Mouse (Mus musculus): Measurements from ENCODE around the gene Gbp9. TPM values are rescaled to one million over a fixed set of nuclear protein-coding genes. Genes with fewer than 3 reads are reported as not detected.
"Not testable (repeated sequence)": the region's sequence is repeated elsewhere in the genome, so short reads cannot be mapped to it uniquely, and the experiment has no call there.

The Gbp9 gene
- polyA plus RNA-seq (2015; fragmentation: Nextera tagmentation; extraction: Ambion mirVana): 1.5 and 1.6 TPM in 2 replicates

DNA sequence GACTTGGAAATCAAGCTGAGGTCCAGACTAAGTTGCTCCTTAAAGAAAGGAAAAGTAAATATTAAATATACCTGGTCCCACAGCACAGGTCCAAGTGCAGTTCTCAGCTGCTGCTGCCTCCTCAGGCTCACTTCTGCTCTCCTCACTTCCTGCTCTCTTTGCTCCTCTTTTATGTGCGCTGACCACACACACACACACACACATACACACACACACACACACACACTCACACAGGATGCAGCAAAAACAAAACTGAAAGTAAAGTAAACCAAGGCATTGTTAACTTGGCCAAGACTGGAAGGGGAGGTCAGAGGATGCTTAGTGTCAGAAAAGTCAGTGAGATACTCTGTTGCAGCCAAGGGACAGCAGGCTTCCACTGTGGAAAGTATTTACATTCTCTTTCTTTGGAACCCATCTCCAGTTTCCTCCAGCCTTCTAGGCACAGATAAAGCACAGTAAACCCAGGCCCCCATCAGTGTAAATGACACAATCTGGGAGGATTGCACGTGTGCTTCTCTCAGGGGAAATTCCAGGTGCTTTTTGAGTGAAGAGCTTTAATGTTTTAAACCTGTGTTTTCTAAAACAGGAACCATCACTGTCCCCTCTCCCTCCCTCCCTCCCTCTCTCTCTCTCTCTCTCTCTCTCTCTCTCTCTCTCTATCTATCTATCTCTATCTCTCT is at the start of gene Gbp9, which contains the start of the genes Gbp8 and Gbp4:
Gene Gbp9 (minus strand): TSS at position 131 of the 680 bp plus-strand sequence.
Gene Gbp8 (minus strand): TSS at position 132 of the 680 bp plus-strand sequence.
Gene Gbp4 (minus strand): TSS at position 178 of the 680 bp plus-strand sequence.
- H3K9ac ChIP-seq (ENCODE audit: low read depth, low read length); H3K36me3 ChIP-seq (ENCODE audit: control insufficient read depth, insufficient read depth, low read length); H3K27ac ChIP-seq (ENCODE audit: low read depth, low read length); H3K4me3 ChIP-seq (ENCODE audit: low read length); H3K9me3 ChIP-seq (ENCODE audit: control insufficient read depth, low read length); H3K4me2 ChIP-seq (ENCODE audit: low read length); H3K27me3 ChIP-seq (replicated peaks; ENCODE audit: control insufficient read depth, insufficient read depth, low read length); ATAC-seq; H3K4me1 ChIP-seq (ENCODE audit: control insufficient read depth, insufficient read depth, low read depth, low read length): not testable (repeated sequence)
- 26% methylated on average over 2 of the region's 2 CpGs for WGBS

DNA sequence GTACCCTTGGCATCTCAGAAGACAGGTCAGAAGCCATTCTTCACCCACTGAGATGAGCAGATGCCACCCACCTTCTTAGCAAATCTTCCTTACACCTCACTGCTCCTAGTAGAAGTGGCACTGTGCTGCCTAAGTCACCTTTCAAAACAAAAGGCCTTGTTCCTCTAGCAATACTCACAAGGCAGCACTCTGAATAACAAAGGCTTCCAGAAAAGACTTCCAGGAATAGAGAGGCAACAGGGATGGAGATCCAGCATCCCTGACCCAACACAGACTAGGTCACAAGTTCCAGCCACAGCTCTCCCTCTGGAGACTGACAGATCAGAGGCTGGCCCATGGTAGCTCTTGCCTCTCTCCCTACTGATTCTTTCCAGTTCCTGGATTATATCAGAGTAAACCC is 42.1 kb upstream of the Gbp9 start:
- Histone ChIP-seq H3K4me2 (ENCODE audit: low read length) (no peak overlapping the region), H3K4me3 (ENCODE audit: low read length) (no peak overlapping the region), H3K27ac (ENCODE audit: low read depth, low read length) (no peak overlapping the region), H3K36me3 (ENCODE audit: control insufficient read depth, insufficient read depth, low read length) (no peaks in the 10 kb centered on the region), H3K9ac (ENCODE audit: low read depth, low read length) (no peak overlapping the region), H3K9me3 (ENCODE audit: control insufficient read depth, low read length) (no peaks in the 10 kb centered on the region), H3K4me1 (ENCODE audit: control insufficient read depth, insufficient read depth, low read depth, low read length) (no peaks in the 10 kb centered on the region), H3K27me3 (replicated peaks; ENCODE audit: control insufficient read depth, insufficient read depth, low read length) (no peaks in the 10 kb centered on the region)
- no peak for ATAC-seq

DNA sequence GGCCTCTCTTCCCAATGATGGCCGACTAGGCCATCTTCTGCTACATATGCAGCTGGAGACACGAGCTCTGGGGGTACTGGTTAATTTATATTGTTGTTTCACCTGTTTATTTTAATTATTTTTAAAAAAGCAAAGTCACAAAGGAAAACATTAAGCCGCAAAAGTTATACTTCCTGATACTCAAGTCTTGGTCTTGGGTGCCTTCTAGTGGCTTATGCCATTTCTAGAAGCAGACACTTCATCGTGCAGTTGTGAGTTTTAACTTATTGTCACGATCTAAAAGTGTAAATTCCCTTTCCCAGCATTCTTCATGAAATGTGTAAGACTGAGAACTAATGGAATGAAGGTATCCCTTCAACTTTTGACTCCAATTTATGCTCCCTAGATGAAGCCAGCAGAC is 17.2 kb upstream of the Gbp9 start:
- no peak overlapping the region for H3K9ac ChIP-seq (ENCODE audit: low read depth, low read length)
- no peaks in the 10 kb centered on the region for H3K9me3 ChIP-seq (ENCODE audit: control insufficient read depth, low read length)
- WGBS: 86% methylated on average over 5 of the region's 5 CpGs
- no peak overlapping the region for H3K4me2 ChIP-seq (ENCODE audit: low read length)
- no peaks in the 10 kb centered on the region for H3K36me3 ChIP-seq (ENCODE audit: control insufficient read depth, insufficient read depth, low read length)
- no peak overlapping the region for H3K4me3 ChIP-seq (ENCODE audit: low read length)
- H3K27me3 ChIP-seq (replicated peaks; ENCODE audit: control insufficient read depth, insufficient read depth, low read length): no peaks in the 10 kb centered on the region
- no peak for ATAC-seq
- H3K4me1 ChIP-seq (ENCODE audit: control insufficient read depth, insufficient read depth, low read depth, low read length): no peaks in the 10 kb centered on the region
- H3K27ac ChIP-seq (ENCODE audit: low read depth, low read length): no peak overlapping the region

DNA sequence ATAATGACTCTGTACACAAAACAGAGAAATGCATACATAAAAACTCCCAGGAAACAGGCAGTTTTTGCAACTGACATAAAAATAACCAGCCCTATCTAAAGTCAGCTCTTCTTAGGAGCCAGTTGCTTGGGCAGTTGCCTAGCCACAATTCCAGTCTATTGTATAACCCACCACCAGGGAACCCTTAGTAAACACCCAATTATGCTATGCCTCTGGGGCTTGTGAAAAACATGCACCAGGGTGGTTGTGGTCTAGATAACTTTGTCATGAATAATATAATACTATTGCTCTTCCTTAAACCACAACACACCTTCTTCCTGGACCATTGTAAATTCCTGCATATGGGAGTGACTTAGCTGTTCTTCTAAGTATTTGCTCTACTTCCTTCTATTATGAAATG is 14.7 kb upstream of the Gbp9 start:
- Histone ChIP-seq H3K27ac (ENCODE audit: low read depth, low read length) (no peak overlapping the region), H3K4me1 (ENCODE audit: control insufficient read depth, insufficient read depth, low read depth, low read length) (no peaks in the 10 kb centered on the region), H3K4me3 (ENCODE audit: low read length) (no peak overlapping the region), H3K9ac (ENCODE audit: low read depth, low read length) (no peak overlapping the region), H3K9me3 (ENCODE audit: control insufficient read depth, low read length) (no peaks in the 10 kb centered on the region), H3K4me2 (ENCODE audit: low read length) (no peak overlapping the region), H3K27me3 (replicated peaks; ENCODE audit: control insufficient read depth, insufficient read depth, low read length) (no peaks in the 10 kb centered on the region), H3K36me3 (ENCODE audit: control insufficient read depth, insufficient read depth, low read length) (no peaks in the 10 kb centered on the region)
- no peak for ATAC-seq

DNA sequence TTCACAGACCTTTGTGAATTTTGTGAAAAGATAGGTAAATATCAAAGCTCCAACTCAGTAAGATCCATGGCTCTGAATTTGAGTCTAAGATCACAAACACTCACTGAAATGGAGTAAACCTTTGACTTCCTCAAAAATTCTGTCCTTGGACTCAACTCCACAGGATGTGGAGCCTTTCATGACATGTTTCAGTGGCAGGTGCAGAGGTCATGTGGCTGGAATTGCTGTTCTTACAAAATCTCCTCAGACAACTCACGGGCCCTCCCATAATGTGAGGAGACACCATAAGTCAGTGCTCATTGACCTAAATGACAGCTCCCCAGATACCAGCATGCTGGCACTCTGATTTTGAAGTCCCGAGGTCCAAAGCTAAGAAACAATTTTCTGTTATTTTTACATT is 8.7 kb upstream of the Gbp9 start:
- 65% methylated on average over 2 of the region's 2 CpGs for WGBS
- ATAC-seq: not testable (repeated sequence)

DNA sequence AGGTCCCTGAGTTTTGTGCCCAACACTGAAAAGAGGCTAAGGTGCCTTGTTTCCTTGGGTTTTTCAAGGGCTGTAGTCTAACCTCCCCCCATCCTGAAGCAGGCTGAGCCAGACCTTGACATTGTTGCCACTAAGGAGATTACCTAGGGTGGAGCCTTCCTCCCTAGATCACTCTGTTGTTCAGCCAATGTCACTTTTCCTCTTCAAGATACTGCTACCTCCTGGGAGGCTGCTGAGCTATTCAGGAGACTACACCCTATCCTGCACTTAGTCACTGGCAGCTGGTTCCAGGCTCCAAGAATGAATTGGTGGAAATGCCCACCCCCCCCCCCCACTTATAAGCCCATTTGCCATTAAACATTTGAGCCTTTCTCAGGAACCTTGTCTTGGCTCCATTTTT is 7.1 kb upstream of the Gbp9 start:
- H3K4me2 ChIP-seq (ENCODE audit: low read length): no peak overlapping the region
- no peaks in the 10 kb centered on the region for H3K9me3 ChIP-seq (ENCODE audit: control insufficient read depth, low read length)
- H3K9ac ChIP-seq (ENCODE audit: low read depth, low read length): no peak overlapping the region
- H3K36me3 ChIP-seq (ENCODE audit: control insufficient read depth, insufficient read depth, low read length): no peaks in the 10 kb centered on the region
- no peak overlapping the region for H3K4me3 ChIP-seq (ENCODE audit: low read length)
- H3K27me3 ChIP-seq (replicated peaks; ENCODE audit: control insufficient read depth, insufficient read depth, low read length): no peaks in the 10 kb centered on the region
- no peak overlapping the region for H3K27ac ChIP-seq (ENCODE audit: low read depth, low read length)
- H3K4me1 ChIP-seq (ENCODE audit: control insufficient read depth, insufficient read depth, low read depth, low read length): no peaks in the 10 kb centered on the region
- no peak for ATAC-seq

More for the DNA sequence above, 8.7 kb upstream of the Gbp9 start:
- not testable (repeated sequence) for H3K36me3 ChIP-seq (ENCODE audit: control insufficient read depth, insufficient read depth, low read length); H3K27me3 ChIP-seq (replicated peaks; ENCODE audit: control insufficient read depth, insufficient read depth, low read length); H3K9me3 ChIP-seq (ENCODE audit: control insufficient read depth, low read length); H3K4me1 ChIP-seq (ENCODE audit: control insufficient read depth, insufficient read depth, low read depth, low read length); H3K4me3 ChIP-seq (ENCODE audit: low read length); H3K4me2 ChIP-seq (ENCODE audit: low read length); H3K9ac ChIP-seq (ENCODE audit: low read depth, low read length); H3K27ac ChIP-seq (ENCODE audit: low read depth, low read length)

DNA sequence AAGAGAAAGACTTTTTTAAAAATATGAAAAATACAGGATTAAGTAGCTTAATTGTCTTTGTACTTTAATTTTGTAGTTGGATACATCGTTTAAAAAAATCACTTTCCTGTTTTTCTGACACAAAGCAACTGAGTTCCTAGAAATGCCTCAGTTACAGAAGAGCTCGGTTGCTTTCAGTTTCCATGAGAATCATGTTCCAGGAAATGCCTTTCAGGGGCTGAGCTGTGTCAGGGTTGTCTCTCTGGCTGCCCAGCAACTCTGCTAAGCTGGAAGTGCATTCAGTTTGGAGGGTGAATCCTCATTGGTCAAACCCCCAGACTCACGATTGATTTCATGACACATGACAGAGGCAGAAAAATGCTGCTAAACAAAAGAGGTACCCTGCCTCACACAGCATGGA is 6.4 kb upstream of the Gbp9 start:
- not testable (repeated sequence) for ATAC-seq; H3K9ac ChIP-seq (ENCODE audit: low read depth, low read length); H3K27me3 ChIP-seq (replicated peaks; ENCODE audit: control insufficient read depth, insufficient read depth, low read length); H3K4me2 ChIP-seq (ENCODE audit: low read length); H3K4me1 ChIP-seq (ENCODE audit: control insufficient read depth, insufficient read depth, low read depth, low read length); H3K36me3 ChIP-seq (ENCODE audit: control insufficient read depth, insufficient read depth, low read length); H3K27ac ChIP-seq (ENCODE audit: low read depth, low read length); H3K4me3 ChIP-seq (ENCODE audit: low read length); H3K9me3 ChIP-seq (ENCODE audit: control insufficient read depth, low read length)
- 48% methylated on average over 3 of the region's 3 CpGs for WGBS

DNA sequence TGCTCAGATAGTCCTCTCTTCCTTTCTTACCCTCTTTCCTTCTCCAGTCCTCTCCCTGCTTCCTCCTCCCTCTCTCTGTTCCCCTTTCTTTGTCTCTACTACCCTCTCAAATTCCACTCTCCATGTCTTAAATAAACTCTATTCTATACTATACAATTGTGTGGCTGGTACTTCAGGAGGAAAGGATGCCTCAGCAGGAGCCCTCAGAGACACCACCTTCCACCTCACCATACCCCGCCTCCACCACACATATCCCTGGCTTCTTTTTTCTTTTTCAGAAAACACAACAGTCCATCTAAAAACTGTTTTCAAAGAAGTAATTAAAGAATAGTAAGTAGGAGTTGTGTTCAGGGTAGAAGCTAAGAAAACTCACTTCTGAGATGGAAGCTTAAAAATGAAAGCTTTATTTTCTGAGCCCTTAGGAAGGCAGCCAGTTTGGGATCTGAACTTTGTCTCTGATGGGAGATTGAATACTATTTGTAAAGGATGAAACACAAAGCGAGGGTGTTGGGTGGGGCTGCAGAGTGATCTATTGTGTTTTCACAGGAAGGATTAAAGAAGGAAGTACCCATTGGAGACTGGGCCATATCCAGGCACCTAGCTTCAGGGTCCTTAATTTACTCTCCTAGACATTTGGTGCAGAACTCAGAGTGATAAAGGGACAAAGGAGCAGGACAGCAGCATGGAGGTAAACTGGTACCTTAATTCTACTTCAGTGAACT is 911 bp upstream of the Gbp9 start:
- H3K4me3 ChIP-seq (ENCODE audit: low read length); H3K4me2 ChIP-seq (ENCODE audit: low read length); H3K9ac ChIP-seq (ENCODE audit: low read depth, low read length); H3K27me3 ChIP-seq (replicated peaks; ENCODE audit: control insufficient read depth, insufficient read depth, low read length); ATAC-seq; H3K36me3 ChIP-seq (ENCODE audit: control insufficient read depth, insufficient read depth, low read length); H3K9me3 ChIP-seq (ENCODE audit: control insufficient read depth, low read length); H3K27ac ChIP-seq (ENCODE audit: low read depth, low read length); H3K4me1 ChIP-seq (ENCODE audit: control insufficient read depth, insufficient read depth, low read depth, low read length): not testable (repeated sequence)
- WGBS: 37% methylated on average over 2 of the region's 2 CpGs

DNA sequence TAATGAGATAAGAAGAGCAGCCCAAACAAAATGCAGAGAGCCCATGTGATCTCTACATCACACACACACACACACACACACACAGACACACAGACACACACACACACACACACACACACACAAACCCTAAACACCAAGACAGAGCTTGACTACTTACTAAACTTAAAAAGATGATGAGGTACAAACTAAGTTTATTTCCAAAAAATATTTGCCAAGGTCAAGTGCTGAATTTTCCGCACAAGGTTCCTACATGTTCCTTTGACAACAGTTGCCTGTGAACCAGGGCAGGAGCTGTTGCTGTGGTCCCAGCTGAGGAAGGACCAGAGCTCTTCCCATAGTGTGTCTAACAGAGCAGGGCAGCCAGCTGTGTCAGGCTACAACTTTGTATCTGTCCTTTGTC is 433 bp downstream of the Gbp9 start:
- no peaks in the 10 kb centered on the region for H3K27me3 ChIP-seq (replicated peaks; ENCODE audit: control insufficient read depth, insufficient read depth, low read length)
- H3K9me3 ChIP-seq (ENCODE audit: control insufficient read depth, low read length): no peaks in the 10 kb centered on the region
- H3K36me3 ChIP-seq (ENCODE audit: control insufficient read depth, insufficient read depth, low read length): no peaks in the 10 kb centered on the region
- H3K4me2 ChIP-seq (ENCODE audit: low read length): no peak overlapping the region
- WGBS: 85% methylated on average over 1 of the region's 1 CpGs
- no peaks in the 10 kb centered on the region for H3K4me1 ChIP-seq (ENCODE audit: control insufficient read depth, insufficient read depth, low read depth, low read length)
- H3K9ac ChIP-seq (ENCODE audit: low read depth, low read length): no peak overlapping the region
- H3K4me3 ChIP-seq (ENCODE audit: low read length): no peak overlapping the region
- no peak overlapping the region for H3K27ac ChIP-seq (ENCODE audit: low read depth, low read length)
- ATAC-seq: no peak
